Mouse (Mus musculus) large intestine, adult 2 months (tissue): ENCODE results near the gene Gpr19. TPM values are rescaled to one million over a fixed set of nuclear protein-coding genes. Genes with fewer than 3 reads are reported as not detected.

Source experiments
- DNase-seq: peaks from one replicate; pipeline ENCODE4 v3.0.0-alpha.2; 2012; ENCODE audit warnings: low read depth, low spot score
- WGBS: fragments of 180-500 bp; shearing (Covaris S2); methylation state at CpG from one replicate; pipeline ENCODE4 v1.1.7; 2018; 5-methylcytosine and 5-hydroxymethylcytosine counted together
- polyA plus RNA-seq: library from polyadenylated mRNA; depleted of rRNA; stranded (reverse); fragments of >200 nt; gene quantifications from 2 replicates; pipeline ENCODE4 v1.2.3, GENCODE M21; 2012

Gpr19 gene
- polyA plus RNA-seq, 1 experiment, result 5.9 TPM

DNA sequence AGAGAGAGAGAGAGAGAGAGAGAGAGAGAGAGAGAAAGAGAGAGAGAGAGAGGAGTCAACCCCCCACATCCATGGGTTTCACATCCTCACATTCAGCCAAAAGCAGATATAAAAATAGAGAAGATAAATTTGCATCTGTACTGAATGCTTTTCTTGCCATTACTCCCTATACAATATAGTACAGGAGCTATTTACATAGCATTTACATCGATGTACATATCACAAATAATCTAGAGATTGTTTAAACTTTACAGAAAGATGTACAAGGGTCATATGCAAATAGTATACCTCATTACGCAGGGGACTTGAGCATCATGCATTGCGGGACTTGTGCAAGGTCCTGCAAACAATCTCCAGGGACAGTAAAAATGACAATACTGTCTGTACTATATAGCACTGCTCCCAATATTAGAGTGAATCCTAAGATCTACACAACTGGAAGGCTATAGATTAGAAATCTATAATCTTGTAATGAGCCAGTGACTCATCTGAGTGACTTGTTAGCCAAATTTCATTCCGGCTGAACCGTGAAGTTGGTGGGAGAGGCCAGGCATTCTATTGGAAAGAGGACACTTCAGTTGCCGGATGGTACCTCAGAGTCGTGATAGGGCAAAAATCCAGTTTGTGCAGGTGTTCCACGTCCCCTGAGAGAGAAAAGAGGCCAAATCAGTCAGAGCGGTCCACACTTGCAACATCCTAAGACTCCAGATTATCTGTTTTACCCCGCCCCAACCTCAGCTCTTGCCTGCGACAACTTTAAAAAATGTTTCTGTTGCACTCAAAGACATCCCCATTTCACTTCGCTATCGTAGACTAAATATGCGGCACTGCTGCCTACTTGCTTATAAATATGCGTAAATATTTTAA, 1.6 kb downstream of the Gpr19 start:
- 8% methylated on average over 15 of the region's 15 CpGs for WGBS
- peak; percentile 7 for DNase-seq

DNA sequence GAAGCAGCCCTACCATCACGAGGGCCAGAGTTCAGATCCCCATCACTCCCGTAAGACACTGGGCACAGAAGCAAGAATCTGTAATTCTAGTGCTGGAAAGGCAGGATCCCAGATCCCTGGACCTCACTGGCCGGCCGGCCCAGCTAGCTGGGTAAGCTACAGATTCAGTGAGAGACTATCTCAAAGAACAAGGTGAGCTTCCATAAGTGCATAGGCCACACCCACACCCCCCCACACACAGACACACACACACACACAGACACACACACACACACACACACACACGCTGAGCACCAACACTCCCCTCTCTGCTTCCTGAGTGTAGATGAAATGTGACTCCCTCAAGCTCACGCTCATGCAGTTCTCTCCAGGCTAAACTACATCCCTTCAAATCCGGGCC, 7.9 kb downstream of the Gpr19 start:
- 85% methylated on average over 7 of the region's 7 CpGs for WGBS
- no peak for DNase-seq

DNA sequence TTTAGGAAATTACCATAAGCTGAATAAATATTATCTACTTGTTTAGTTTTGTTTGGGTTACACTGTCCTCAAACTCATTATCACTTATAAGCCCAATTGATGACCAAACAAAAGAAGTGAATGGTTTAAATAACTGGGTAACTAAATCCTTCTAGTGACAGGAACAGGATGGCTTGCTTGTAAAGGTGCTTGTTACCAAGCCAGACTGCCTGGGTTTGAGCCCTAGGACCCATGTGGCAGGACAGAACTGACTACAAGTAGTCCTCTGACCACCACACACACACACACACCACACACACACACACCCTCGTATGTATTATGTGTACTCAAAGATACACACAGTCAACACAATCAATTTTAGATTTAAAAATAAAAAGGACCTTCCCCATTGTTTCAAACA, 8.6 kb downstream of the Gpr19 start:
- 76% methylated on average over 1 of the region's 1 CpGs for WGBS

DNA sequence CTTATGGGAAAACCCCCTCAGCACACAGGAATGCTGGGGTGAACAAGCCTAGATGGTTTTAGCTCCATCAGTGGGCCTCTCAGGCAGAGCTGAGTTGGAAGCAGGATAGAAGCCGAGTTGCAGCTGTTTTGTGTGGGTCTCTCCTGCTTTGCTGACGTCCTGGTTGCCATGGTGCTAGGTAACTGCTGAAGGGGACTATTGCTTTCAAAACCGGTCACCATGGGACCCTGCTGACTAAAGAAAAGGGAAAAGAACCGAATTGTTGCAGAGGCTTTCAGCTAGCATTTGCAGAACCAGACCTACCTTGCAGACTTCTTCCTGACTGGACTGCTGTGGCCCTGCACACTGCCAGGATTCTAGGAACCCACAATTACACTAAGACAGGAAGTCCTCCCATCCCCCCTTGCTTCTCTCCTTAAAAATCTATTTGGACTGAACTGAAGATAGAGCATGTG, 9.8 kb downstream of the Gpr19 start:
- DNase-seq, result no peak
- WGBS, result 36% methylated on average over 4 of the region's 4 CpGs

More for the DNA sequence above, 8.6 kb downstream of the Gpr19 start:
- DNase-seq, result no peak

DNA sequence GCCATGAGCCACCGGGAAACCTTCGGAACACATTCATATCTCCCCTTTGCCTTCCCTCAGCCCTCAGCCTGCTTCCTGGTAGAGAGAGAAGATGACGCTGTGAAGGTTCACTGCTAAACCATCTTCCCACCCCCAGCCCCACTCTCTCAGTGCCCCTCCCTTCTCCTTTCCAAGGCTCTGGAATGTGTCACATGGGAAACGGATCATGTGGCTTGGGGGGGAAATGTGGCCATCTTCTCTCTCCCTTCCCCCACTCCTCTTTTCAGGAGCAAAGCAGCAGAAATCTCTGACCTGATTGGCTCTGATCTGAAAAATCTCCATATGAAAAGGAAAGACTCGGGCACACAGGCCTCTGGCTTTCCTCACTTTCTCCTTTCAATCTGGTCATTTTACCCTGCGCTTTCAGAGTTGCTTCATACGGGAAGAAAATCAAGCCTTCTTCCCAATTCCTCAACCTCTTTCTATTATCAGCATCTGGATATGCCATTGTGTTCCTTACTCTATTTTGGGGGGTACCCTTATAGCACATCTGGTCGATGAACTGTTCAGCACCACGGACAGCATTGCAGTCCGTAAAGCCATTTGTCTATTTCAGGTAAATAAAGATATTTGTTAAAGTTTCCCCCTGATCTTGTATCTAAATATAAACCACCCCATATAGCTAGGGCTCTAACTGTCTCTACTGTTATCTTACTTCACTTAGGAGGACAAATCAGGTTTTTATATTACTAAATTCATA, 10.5 kb downstream of the Gpr19 start:
- 45% methylated on average over 10 of the region's 10 CpGs for WGBS
- DNase-seq, result no peak

DNA sequence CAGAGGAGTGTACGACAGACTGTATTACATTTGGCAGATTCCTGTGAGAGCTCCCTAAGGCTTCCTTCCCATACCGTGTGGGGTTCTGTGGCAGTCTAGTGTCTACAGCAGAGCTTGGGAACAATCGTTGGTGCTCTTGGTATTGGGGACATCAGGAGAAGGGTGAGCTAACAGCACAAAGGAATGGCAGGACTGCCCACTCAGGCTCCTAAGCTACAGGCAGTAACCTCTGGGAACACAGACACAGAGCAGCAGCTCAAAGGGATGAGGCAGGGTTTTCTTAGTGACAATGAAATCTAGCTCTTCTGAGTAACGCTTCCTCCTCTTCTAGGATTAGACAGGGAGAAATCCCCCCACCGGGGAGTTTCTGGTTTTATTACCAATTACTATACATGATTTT, 11.4 kb downstream of the Gpr19 start:
- DNase-seq, result no peak
- 69% methylated on average over 5 of the region's 5 CpGs for WGBS

DNA sequence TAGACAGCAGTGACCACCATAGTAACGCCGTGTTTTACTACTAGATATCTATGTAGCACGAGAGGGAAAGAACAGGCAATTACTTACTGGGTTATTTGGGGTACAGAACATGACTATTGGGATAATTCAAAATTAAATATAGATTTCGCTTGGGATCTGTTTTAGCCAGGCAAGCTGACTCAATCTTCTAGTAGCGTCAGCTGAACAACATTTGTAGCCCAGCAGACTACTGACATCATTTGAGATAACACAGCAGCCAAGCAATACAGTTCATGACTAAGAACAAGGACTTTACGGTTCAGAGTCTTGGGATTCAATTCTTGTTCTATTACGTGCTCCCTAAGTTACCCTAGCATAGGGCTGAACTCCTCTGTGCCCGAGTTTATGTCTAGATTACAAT, 11.9 kb downstream of the Gpr19 start:
- DNase-seq, result no peak
- WGBS, result 88% methylated on average over 8 of the region's 8 CpGs

DNA sequence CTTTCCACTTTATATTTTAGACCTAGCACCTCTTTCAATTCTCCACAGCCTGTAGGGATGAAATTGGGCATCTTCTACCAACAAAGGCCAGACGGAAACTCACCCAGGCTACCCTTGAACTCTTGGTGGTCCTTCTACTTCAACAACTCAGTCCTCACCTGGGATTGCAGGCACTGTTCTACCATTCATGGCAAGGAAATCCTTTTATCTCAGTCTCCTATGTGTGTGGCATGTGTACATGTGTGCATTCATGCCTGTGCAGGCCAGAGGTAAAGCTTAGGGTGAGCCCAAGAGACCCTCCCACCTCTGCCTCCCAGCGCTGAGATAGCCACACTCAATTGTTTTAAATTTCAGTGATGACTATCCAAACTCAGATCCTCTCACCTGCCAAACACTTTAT, 12.9 kb downstream of the Gpr19 start:
- DNase-seq, result no peak
- 93% methylated on average over 2 of the region's 2 CpGs for WGBS

DNA sequence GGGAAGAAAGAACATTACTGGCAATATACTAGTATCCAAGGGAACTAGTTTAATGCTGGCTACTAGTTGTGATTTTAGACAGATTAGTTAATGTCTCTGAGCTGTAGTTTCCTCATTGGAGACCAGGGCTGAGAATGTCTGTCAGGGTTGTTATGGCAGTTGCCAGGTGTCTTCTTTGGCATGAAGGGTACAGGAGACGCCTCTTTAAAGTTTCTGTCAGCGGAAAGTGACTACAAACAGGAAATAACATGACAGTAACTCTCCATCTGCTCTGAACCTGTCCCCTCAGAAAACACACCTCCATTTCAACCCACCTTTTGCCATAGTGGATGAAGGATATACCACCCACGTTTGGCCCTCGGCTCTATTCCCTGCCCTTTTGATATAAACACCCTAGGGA, 14.7 kb downstream of the Gpr19 start:
- no peak for DNase-seq
- 82% methylated on average over 4 of the region's 4 CpGs for WGBS

DNA sequence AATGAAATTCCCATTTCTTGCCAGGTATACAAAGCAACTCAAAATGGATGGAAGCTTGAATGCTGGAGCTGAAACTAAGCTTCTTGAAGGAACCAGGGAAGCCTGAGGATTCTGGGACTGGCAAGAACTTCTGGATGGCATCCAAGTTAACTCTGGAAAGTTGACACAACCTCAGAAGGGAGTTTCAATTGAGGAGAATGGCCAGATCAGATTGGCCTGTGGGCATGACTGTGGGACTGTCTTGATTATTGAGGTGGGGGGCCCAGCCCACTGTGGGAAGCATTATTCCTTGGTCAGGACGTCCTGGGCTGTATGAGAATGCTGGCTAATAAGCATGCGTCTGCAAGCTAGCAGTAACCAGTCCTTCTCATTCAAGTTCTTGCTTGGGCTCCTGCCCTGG, 18.3 kb downstream of the Gpr19 start:
- no peak for DNase-seq
- WGBS, result 79% methylated on average over 2 of the region's 2 CpGs

DNA sequence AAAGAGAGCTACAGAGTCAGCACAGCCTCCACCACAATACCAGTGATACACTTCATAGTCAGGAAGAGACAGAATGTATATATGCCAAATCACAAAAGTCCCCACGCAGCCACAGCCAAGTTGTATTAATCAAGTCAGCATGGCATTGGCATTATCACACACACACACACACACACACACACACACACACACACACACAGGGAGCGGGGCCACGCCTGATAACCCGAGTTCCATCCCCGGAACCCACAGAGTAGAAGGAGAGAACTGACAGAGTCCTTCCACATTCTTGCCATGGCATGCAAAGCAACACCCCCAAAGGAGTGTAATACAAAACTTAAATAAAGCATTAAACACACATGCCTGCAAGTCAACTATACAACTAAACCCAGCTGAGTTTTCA, 18.8 kb downstream of the Gpr19 start:
- 85% methylated on average over 5 of the region's 5 CpGs for WGBS

DNA sequence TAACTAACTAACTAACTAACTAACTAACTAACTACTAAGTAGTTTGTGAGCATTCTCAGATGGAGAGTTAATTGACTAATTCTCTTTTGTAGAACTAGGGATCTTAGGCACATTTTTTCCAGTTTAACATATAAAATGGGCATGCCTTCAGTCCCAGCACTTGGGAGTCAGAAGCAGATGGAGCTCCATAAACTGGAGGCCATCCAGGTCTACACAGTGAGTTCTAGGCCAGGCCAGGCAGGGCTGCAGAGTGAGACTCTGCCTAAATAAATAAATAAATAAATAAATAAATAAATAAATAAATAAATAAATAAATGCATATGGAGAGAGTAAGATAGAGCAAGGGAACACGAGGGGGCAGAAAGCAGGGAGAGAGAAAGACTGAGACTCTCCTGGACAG, 20.5 kb downstream of the Gpr19 start:
- 85% methylated on average over 1 of the region's 1 CpGs for WGBS
- no peak for DNase-seq

More for the DNA sequence above, 18.8 kb downstream of the Gpr19 start:
- no peak for DNase-seq

DNA sequence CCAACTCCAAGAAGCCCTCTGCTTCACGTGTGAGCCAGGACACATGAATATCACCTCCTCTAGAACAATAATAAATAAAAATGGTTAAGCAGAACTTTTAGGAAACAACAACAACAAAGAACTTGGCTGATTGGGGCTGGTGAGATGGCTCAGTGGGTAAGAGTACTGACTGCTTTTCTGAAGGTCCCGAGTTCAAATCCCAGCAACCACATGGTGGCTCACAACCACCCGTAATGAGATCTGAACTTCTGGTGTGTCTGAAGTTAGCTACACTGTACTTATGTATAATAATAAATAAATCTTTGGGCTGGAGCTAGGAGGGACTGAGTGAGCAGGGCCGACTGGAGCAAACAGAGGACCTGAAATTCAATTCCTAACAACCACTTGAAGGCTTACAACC, 21.1 kb downstream of the Gpr19 start:
- WGBS, result 89% methylated on average over 4 of the region's 4 CpGs
- DNase-seq, result no peak

DNA sequence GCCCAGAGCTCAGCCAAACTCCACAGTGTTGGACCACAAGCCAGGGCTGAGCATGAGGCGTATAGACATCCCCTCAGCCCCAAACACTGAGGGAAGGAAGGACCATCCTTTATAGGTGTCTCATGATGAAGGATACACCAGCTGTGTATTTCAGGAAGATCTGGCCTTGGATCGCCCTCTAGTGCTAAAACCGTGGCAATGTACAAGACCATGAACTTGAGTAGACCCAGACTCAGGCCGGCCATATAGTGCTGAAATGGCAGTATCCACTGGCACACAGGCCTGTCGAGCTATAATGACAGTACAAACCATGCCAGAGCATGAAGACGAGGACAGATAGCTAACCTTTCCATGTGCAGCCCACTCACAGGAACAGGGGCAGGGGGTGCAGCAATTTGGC, 21.6 kb downstream of the Gpr19 start:
- 66% methylated on average over 6 of the region's 6 CpGs for WGBS
- DNase-seq, result no peak

DNA sequence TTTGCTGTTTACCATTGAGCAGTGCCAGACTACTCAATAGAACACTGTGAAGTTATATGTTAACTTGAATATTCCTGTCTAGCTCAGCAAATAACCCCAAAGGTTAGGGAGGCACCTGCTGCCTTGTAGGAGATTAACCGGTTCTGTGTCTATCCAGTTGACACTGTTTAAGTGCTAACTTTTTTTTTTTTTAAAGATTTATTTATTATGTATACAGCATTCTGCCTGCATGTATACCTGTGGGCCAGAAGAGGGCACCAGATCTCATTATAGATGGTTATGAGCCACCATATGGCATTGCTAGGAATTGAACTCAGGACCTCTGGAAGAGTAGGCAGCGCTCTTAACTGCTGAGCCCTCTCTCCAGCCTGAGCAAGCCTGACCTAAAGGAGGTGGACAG, 25.4 kb downstream of the Gpr19 start:
- no peak for DNase-seq
- WGBS, result 56% methylated on average over 2 of the region's 2 CpGs

DNA sequence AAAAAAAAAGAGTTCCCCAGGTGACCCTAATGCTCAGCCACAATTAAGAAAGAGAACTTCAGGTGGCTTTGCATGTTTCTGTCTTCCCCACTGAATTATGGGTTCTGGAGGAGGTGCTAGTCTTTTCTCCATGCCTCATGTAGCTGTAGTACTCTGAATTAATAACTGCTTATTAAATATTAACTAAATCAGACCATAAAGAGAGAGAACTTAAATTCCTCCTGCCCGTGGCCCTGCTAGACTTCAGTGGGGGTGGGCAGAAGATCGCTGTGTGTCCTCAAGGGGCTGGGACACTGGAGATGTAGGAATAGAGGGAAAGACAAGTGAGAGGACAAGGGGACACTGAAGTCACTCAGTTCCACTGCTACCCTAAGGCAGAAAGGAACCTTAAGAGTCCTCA, 26.1 kb downstream of the Gpr19 start:
- 66% methylated on average over 2 of the region's 2 CpGs for WGBS
- no peak for DNase-seq

DNA sequence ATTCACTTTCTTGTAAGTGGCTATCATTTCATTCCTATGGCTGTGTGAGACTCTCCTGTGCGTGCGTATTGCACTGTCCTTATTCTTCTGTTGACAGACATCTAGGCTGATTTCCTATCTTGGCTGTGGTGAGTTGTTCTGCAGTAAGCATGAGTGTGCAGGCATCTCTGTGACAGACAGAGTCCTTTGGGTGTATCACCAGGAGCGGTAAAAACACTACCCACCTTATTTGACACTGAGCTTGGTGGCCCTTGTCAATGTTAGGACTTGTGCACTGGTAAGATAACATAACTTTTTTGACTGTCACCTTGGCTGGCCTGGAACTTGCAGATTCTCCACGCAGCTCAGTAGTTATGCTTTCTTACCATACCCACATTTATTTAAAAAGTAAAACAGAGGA, 27.5 kb downstream of the Gpr19 start:
- WGBS, result 93% methylated on average over 4 of the region's 4 CpGs
- no peak for DNase-seq

DNA sequence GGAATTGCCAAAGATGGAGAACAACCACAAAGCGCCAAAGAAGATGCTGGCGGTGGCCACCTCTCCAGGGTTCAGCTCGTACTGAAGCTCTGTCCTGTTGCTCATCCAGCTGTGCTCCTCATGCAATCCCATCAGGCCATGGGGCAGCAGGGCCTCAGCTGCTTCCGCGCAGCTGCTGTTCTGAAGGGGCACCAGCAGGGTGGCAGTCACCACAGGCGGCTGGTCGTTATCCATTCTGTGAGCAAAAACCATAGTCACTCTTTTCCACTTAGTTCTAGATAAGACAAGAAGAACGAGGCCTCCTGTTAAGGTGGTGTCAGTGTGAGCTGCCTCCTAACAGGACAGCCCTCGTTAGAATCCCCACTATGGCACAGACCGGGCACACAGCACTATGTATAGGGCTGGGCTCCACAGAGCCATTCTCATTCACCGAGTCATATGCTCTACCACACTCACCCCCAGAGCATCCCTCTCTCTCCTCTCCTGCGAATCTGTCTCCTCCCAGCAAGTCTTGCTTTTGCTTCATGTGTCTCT, 28.1 kb downstream of the Gpr19 start:
- WGBS, result 95% methylated on average over 12 of the region's 12 CpGs
- DNase-seq, result no peak

DNA sequence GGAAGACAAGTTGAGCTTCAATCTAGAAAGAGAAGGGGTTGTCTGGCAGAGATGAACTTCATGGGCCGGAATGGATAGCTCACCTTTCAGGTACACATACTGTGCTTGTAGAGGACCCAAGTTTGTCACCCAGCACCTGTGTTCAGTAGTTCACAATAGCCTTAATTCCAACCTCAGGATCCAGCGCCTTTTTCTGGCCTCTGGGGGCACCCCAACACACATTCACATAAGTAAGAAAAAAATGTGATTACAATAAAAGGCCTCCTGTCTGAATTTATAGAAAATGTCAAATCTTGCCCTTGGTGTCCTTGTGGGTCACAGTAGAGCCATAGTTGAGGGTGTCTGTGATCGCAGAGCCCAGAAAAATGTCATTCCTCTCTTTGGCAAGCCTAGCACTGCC, 31.1 kb downstream of the Gpr19 start:
- WGBS, result 95% methylated on average over 3 of the region's 3 CpGs
- DNase-seq, result no peak

DNA sequence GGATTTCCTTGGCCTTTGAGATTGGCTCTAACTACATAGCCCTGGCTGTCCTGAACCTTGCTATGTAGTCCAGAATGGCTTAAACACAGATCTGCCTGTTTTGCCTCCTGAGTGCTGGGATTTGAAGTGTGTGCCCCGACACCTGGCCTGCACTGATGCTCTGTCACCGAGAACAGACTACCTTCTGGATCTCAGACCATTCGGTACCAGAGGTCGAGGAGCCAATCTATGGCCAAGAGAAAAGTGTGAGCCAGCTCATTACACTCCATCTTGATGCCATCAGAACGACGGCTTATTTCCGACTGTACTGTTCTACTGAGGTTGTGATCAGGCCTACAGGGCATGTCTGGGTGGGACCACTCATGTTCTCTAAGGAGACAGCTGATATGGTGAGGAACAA, 32.3 kb downstream of the Gpr19 start:
- DNase-seq, result no peak
- WGBS, result 95% methylated on average over 7 of the region's 7 CpGs

DNA sequence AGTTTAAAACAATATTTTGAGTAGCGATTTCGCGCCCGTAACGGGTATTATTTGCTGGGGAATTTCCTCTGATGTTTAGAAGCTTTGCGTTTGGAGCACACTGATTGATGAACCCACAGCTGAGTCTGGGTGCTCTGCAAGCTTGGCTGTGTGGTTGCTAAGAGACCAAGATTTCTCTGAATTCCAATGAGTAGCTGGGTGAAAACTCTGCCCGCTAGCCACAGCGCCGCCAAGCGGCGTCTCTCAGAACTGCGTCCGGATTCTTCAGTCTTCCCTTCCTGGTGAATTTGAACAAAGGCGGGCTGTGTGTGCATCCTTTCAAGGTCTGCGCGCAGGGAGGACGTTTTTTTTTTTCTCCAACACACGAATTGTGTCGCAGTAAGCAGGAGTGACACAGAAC, 35.2 kb downstream of the Gpr19 start:
- 5% methylated on average over 19 of the region's 19 CpGs for WGBS
- DNase-seq, result peak; percentile 44
